Mouse (Mus musculus): ENCODE data around the gene Pde4dip. TPM values are rescaled to one million over a fixed set of nuclear protein-coding genes. Genes with fewer than 3 reads are reported as not detected.

Pde4dip gene
- polyA plus RNA-seq, 1 experiment, result 134 TPM

- Histone ChIP-seq H3K79me2 (ENCODE audit: control insufficient read depth, insufficient read depth) (no peaks in the 10 kb centered on the region), H3K36me3 (ENCODE audit: control insufficient read depth, insufficient read depth) (no peaks in the 10 kb centered on the region), H3K27me3 (ENCODE audit: control insufficient read depth, insufficient read depth, insufficient read length) (no peaks in the 10 kb centered on the region), H3K4me3 (no peak overlapping the region), H3K4me2 (ENCODE audit: low read depth) (no peak overlapping the region), H3ac (ENCODE audit: control insufficient read depth, insufficient read length) (no peak overlapping the region)
- TF ChIP-seq CEBPB (IDR thresholded peaks at IDR 0.05; ENCODE audit: insufficient read depth, poor library complexity, severe bottlenecking), result no peak
- no peak for TF ChIP-seq TCF3 (IDR thresholded peaks at IDR 0.05; ENCODE audit: insufficient read length, low read depth)
Measured at GRCm38 (mm10) chr3:97933811-97934210, 45.3 kb upstream of the Pde4dip start.

DNA sequence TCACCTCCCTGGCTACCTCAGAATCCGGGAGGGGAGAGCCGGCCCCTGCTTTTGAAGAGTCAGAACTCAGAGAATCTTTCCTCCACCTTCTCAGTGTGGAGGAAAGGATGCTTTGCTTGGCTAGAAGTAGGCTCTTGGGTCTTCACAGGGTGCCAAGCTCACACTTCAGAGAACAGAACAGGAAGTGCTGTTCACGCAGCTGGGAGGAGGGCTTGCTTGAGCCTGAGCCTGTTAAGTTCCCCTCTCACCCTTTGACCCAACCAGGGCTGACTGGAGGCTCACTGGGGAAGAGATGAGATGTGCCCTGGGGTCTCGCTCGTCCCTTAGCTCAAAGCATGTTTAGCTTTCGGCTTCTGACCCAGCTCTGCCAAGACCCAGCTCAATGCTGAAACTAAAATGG, 44.7 kb upstream of the Pde4dip start:
- no peak overlapping the region for H3ac ChIP-seq (ENCODE audit: control insufficient read depth, insufficient read length)
- TF ChIP-seq TCF3 (IDR thresholded peaks at IDR 0.05; ENCODE audit: insufficient read length, low read depth) (no peak), E2F4 (IDR thresholded peaks at IDR 0.05; ENCODE audit: insufficient read depth) (no peak), USF1 (IDR thresholded peaks at IDR 0.05; ENCODE audit: low read depth) (no peak), REST (IDR thresholded peaks at IDR 0.05; ENCODE audit: insufficient read depth, insufficient read length) (no peak), CEBPB (IDR thresholded peaks at IDR 0.05; ENCODE audit: insufficient read depth, poor library complexity, severe bottlenecking) (no peak), POLR2AphosphoS2 (IDR thresholded peaks at IDR 0.05; ENCODE audit: insufficient read length, low read depth) (no peak), TCF12 (IDR thresholded peaks at IDR 0.05; ENCODE audit: insufficient read depth, poor library complexity, severe bottlenecking) (no peak), MYOD1 (IDR thresholded peaks at IDR 0.05; ENCODE audit: control insufficient read depth in 1 of 3, insufficient read length in 2 of 3, low read depth in 2 of 3) (no peak), MAX (IDR thresholded peaks at IDR 0.05; ENCODE audit: low read depth) (no peak), SRF (IDR thresholded peaks at IDR 0.05; ENCODE audit: control insufficient read depth, insufficient read length, low read depth) (no peak), POLR2A (IDR thresholded peaks at IDR 0.05; ENCODE audit: insufficient read length, low read depth) (no peak)
- H3K4me3 ChIP-seq, result no peak overlapping the region
- H3K36me3 ChIP-seq (ENCODE audit: control insufficient read depth, insufficient read depth), result no peaks in the 10 kb centered on the region
- H3K4me2 ChIP-seq (ENCODE audit: low read depth), result no peak overlapping the region
- no peaks in the 10 kb centered on the region for H3K79me2 ChIP-seq (ENCODE audit: control insufficient read depth, insufficient read depth)
- no peaks in the 10 kb centered on the region for H3K27me3 ChIP-seq (ENCODE audit: control insufficient read depth, insufficient read depth, insufficient read length)

DNA sequence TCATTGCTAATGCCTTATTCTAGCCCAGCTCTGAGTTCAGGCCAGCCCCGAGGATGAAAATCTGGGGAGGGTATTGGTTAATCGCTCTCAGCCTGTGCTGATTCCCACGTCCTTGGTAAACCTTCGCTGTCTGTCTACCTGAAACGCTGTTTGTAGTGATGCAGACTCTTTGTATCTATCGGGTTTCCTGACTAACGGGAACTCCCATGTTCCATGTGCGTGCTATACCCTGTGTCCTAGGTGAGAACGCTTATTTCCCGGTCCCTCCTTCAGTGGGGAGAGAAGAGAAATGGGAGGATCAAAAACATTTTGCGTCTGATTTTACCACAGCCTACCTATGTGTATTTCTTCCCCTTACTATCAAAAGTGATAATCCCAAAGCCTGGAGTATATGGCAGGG, 44.3 kb upstream of the Pde4dip start:
- no peak for TF ChIP-seq REST (IDR thresholded peaks at IDR 0.05; ENCODE audit: insufficient read depth, insufficient read length)
- no peak for TF ChIP-seq MYOG (IDR thresholded peaks at IDR 0.05; ENCODE audit: control insufficient read depth in 1 of 3, insufficient read depth in 1 of 3, insufficient read length in 2 of 3, low read depth in 2 of 3)
- TF ChIP-seq TCF3 (IDR thresholded peaks at IDR 0.05; ENCODE audit: insufficient read length, low read depth), result no peak
- no peak for TF ChIP-seq CEBPB (IDR thresholded peaks at IDR 0.05; ENCODE audit: insufficient read depth, poor library complexity, severe bottlenecking)
- no peak for TF ChIP-seq POLR2A (IDR thresholded peaks at IDR 0.05; ENCODE audit: insufficient read length, low read depth)
- no peak for TF ChIP-seq MAX (IDR thresholded peaks at IDR 0.05; ENCODE audit: low read depth)
- TF ChIP-seq SRF (IDR thresholded peaks at IDR 0.05; ENCODE audit: control insufficient read depth, insufficient read length, low read depth), result no peak
- TF ChIP-seq TCF12 (IDR thresholded peaks at IDR 0.05; ENCODE audit: insufficient read depth, poor library complexity, severe bottlenecking), result no peak
- TF ChIP-seq E2F4 (IDR thresholded peaks at IDR 0.05; ENCODE audit: insufficient read depth), result no peak
- TF ChIP-seq POLR2AphosphoS2 (IDR thresholded peaks at IDR 0.05; ENCODE audit: insufficient read length, low read depth), result no peak
- TF ChIP-seq MYOD1 (IDR thresholded peaks at IDR 0.05; ENCODE audit: control insufficient read depth in 1 of 3, insufficient read length in 2 of 3, low read depth in 2 of 3), result no peak
- Histone ChIP-seq H3K36me3 (ENCODE audit: control insufficient read depth, insufficient read depth) (no peaks in the 10 kb centered on the region), H3K4me3 (no peak overlapping the region), H3K27me3 (ENCODE audit: control insufficient read depth, insufficient read depth, insufficient read length) (no peaks in the 10 kb centered on the region), H3K4me2 (ENCODE audit: low read depth) (no peak overlapping the region), H3K79me2 (ENCODE audit: control insufficient read depth, insufficient read depth) (no peaks in the 10 kb centered on the region), H3ac (ENCODE audit: control insufficient read depth, insufficient read length) (no peak overlapping the region)

DNA sequence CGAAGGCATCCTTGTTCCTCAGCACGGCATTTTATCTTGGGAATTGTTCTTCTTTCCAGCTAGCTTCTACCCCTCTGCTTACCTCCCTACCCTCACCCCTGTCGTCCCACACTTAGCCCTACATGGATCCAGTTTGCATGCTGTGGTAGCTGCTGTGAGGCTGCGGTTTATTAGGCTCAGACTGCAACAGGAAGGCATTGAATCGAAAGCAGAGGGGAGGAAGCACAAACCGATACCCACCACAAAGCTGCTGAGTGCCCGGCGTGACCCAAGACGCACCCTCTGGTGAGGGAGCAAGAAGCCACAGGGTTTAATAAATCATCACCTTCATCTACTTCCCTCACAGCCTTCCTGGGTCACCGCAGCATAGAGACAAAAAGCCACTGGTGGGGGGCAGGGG, 43.6 kb upstream of the Pde4dip start:
- Histone ChIP-seq H3K36me3 (ENCODE audit: control insufficient read depth, insufficient read depth) (no peaks in the 10 kb centered on the region), H3K4me3 (no peak overlapping the region)

DNA sequence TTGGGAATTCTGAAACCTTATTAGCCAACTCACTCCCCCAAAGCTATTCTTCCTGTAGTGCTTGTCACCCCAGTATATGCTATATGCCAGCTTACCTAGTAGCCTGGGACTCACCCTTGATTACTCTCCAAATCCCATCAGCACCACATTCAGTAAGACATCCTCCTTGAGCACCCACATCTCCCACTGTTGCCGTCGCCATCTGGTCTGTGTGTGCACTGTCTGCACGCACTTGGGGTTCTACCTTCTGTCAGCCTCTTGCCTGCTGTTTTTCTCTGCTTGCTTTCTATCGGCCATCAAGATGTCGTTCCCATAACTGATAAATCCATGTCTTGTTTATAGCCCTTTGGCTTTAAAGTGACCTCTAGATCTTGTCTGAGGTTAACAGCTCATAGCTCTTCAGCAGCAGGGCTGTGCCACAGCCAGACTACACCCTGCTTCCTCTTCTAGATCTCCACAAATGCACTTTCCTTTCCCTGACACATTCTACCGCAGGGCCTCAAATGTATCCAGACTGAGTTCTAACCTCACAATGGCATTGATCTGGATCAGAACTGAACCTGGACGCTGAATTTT, 42.9 kb upstream of the Pde4dip start:
- H3K27me3 ChIP-seq (ENCODE audit: control insufficient read depth, insufficient read depth, insufficient read length), result no peaks in the 10 kb centered on the region
- no peak overlapping the region for H3K4me3 ChIP-seq
- no peak overlapping the region for H3ac ChIP-seq (ENCODE audit: control insufficient read depth, insufficient read length)
- H3K36me3 ChIP-seq (ENCODE audit: control insufficient read depth, insufficient read depth), result no peaks in the 10 kb centered on the region
- no peak for TF ChIP-seq CEBPB (IDR thresholded peaks at IDR 0.05; ENCODE audit: insufficient read depth, poor library complexity, severe bottlenecking)
- TF ChIP-seq MYOG (IDR thresholded peaks at IDR 0.05; ENCODE audit: control insufficient read depth in 1 of 3, insufficient read depth in 1 of 3, insufficient read length in 2 of 3, low read depth in 2 of 3), result no peak
- TF ChIP-seq POLR2A (IDR thresholded peaks at IDR 0.05; ENCODE audit: insufficient read length, low read depth), result no peak
- no peak for TF ChIP-seq E2F4 (IDR thresholded peaks at IDR 0.05; ENCODE audit: insufficient read depth)
- TF ChIP-seq REST (IDR thresholded peaks at IDR 0.05; ENCODE audit: insufficient read depth, insufficient read length), result no peak
- no peak for TF ChIP-seq TCF12 (IDR thresholded peaks at IDR 0.05; ENCODE audit: insufficient read depth, poor library complexity, severe bottlenecking)
- no peak for TF ChIP-seq POLR2AphosphoS2 (IDR thresholded peaks at IDR 0.05; ENCODE audit: insufficient read length, low read depth)
- no peak for TF ChIP-seq TCF3 (IDR thresholded peaks at IDR 0.05; ENCODE audit: insufficient read length, low read depth)
- TF ChIP-seq MYOD1 (IDR thresholded peaks at IDR 0.05; ENCODE audit: control insufficient read depth in 1 of 3, insufficient read length in 2 of 3, low read depth in 2 of 3), result no peak
- TF ChIP-seq SRF (IDR thresholded peaks at IDR 0.05; ENCODE audit: control insufficient read depth, insufficient read length, low read depth), result no peak
- TF ChIP-seq MAX (IDR thresholded peaks at IDR 0.05; ENCODE audit: low read depth), result no peak
- no peak for TF ChIP-seq USF1 (IDR thresholded peaks at IDR 0.05; ENCODE audit: low read depth)
- H3K79me2 ChIP-seq (ENCODE audit: control insufficient read depth, insufficient read depth), result no peaks in the 10 kb centered on the region
- H3K4me2 ChIP-seq (ENCODE audit: low read depth), result no peak overlapping the region

More for the DNA sequence above, 43.6 kb upstream of the Pde4dip start:
- TF ChIP-seq USF1 (IDR thresholded peaks at IDR 0.05; ENCODE audit: low read depth) (no peak), CEBPB (IDR thresholded peaks at IDR 0.05; ENCODE audit: insufficient read depth, poor library complexity, severe bottlenecking) (no peak), POLR2A (IDR thresholded peaks at IDR 0.05; ENCODE audit: insufficient read length, low read depth) (no peak), POLR2AphosphoS2 (IDR thresholded peaks at IDR 0.05; ENCODE audit: insufficient read length, low read depth) (no peak), TCF12 (IDR thresholded peaks at IDR 0.05; ENCODE audit: insufficient read depth, poor library complexity, severe bottlenecking) (no peak), REST (IDR thresholded peaks at IDR 0.05; ENCODE audit: insufficient read depth, insufficient read length) (no peak), MYOD1 (IDR thresholded peaks at IDR 0.05; ENCODE audit: control insufficient read depth in 1 of 3, insufficient read length in 2 of 3, low read depth in 2 of 3) (no peak), MYOG (IDR thresholded peaks at IDR 0.05; ENCODE audit: control insufficient read depth in 1 of 3, insufficient read depth in 1 of 3, insufficient read length in 2 of 3, low read depth in 2 of 3) (no peak)
- H3ac ChIP-seq (ENCODE audit: control insufficient read depth, insufficient read length), result no peak overlapping the region
- no peak overlapping the region for H3K4me2 ChIP-seq (ENCODE audit: low read depth)
- no peaks in the 10 kb centered on the region for H3K27me3 ChIP-seq (ENCODE audit: control insufficient read depth, insufficient read depth, insufficient read length)
- no peaks in the 10 kb centered on the region for H3K79me2 ChIP-seq (ENCODE audit: control insufficient read depth, insufficient read depth)

Data from myocyte (in vitro differentiated cells).